In the genomic region with DNA sequence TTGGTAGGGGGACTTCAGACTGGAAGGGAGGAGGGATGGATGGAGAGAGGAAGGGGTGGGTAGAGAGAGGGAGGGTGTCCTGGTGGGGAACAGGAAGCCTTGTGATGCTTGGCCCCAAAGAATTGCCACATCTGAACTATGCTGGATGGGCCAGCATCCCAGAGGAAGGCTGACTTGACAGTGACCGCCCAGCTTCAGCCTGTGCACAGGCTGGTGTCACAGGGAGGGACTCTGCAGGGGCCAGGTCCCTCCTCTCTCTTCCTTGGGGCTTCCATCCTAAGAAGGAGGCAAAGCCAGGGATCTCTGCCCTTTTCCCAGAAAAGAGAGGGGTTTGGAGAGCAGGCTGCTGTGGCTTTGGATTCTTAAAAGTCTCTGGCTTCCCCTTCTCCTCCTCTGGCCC, we compare ENCODE assay signal across 9 mouse cellular contexts. TPM values are rescaled to one million over a fixed set of nuclear protein-coding genes. Genes with fewer than 3 reads are reported as not detected.
DNase-seq lines count a peak whose midpoint lies in the region; ATAC-seq and TF ChIP-seq lines count a peak whose summit lies in the region.
"Had no signal": no experiment of that assay in that cellular context is flagged by ENCODE, and none has a peak within 500 bp of the region (broad histone marks: within the 10 kb centered on the region; RNA-seq: fewer than 3 reads in every experiment).

No protein-coding gene starts in this region.

- H3K4me1 ChIP-seq in forebrain, embryonic 12.5 days: peaks cover 14% of the 10 kb centered on the region
- H3K4me1 ChIP-seq in forebrain, embryonic 15.5 days: peaks cover 25% of the 10 kb centered on the region
- H3K4me1 ChIP-seq in midbrain, postnatal 0 days (ENCODE audit: insufficient read depth, low read length): peaks cover 7% of the 10 kb centered on the region; the same call in 1 of the 2 replicates
- H3K4me1 ChIP-seq in midbrain, embryonic 15.5 days: peaks cover 12% of the 10 kb centered on the region

- no peaks in the 10 kb centered on the region for H3K9me3 ChIP-seq in forebrain, embryonic 12.5 days
- no peaks in the 10 kb centered on the region for H3K9me3 ChIP-seq in forebrain, embryonic 15.5 days
- no peaks in the 10 kb centered on the region for H3K9me3 ChIP-seq in midbrain, postnatal 0 days (ENCODE audit: low read length)
- no peaks in the 10 kb centered on the region for H3K9me3 ChIP-seq in midbrain, embryonic 15.5 days

- H3K36me3 ChIP-seq in forebrain, embryonic 12.5 days (replicated peaks): no peaks in the 10 kb centered on the region
- no peaks in the 10 kb centered on the region for H3K36me3 ChIP-seq in forebrain, embryonic 15.5 days
- no peaks in the 10 kb centered on the region for H3K36me3 ChIP-seq in midbrain, postnatal 0 days (ENCODE audit: insufficient read depth, low read length)
- H3K36me3 ChIP-seq in midbrain, embryonic 15.5 days (replicated peaks): no peaks in the 10 kb centered on the region

- H3K9ac ChIP-seq in forebrain, embryonic 12.5 days: no peak overlapping the region
- H3K9ac ChIP-seq in forebrain, embryonic 15.5 days (replicated peaks): no peak overlapping the region
- 0 out of 2 replicates have a peak overlapping the region, but pooled peaks have one; percentile 33 for H3K9ac ChIP-seq in midbrain, postnatal 0 days (replicated peaks; ENCODE audit: low read length, poor library complexity, severe bottlenecking)
- H3K9ac ChIP-seq in midbrain, embryonic 15.5 days: no peak overlapping the region

- H3K4me3 ChIP-seq in forebrain, embryonic 12.5 days (replicated peaks): no peak overlapping the region
- H3K4me3 ChIP-seq in forebrain, embryonic 15.5 days: no peak overlapping the region
- no peak overlapping the region for H3K4me3 ChIP-seq in midbrain, postnatal 0 days (ENCODE audit: low read depth, low read length)
- no peak overlapping the region for H3K4me3 ChIP-seq in midbrain, embryonic 15.5 days

- H3K27ac ChIP-seq in forebrain, embryonic 12.5 days: peak overlapping the region; percentile 46; the same call in 1 of the 2 replicates
- no peak overlapping the region for H3K27ac ChIP-seq in forebrain, embryonic 15.5 days (replicated peaks)
- H3K27ac ChIP-seq in midbrain, postnatal 0 days (ENCODE audit: low read depth, low read length): peak overlapping the region; percentile 43; the same call in 1 of the 2 replicates
- no peak overlapping the region for H3K27ac ChIP-seq in midbrain, embryonic 15.5 days

- no peak for TF ChIP-seq CTCF in midbrain, postnatal 0 days (IDR thresholded peaks at IDR 0.05)

- ATAC-seq in forebrain, embryonic 12.5 days (ENCODE audit: low FRiP score): no peak
- ATAC-seq in forebrain, embryonic 15.5 days (replicated peaks): no peak
- no peak for ATAC-seq in midbrain, postnatal 0 days (ENCODE audit: low FRiP score)
- no peak for ATAC-seq in midbrain, embryonic 15.5 days (replicated peaks)
- ATAC-seq in erythroblast, adult 5-6 weeks (replicated peaks; ENCODE audit: low FRiP score, poor library complexity, severe bottlenecking): no peak

- H3K4me2 ChIP-seq in forebrain, embryonic 12.5 days: no peak overlapping the region
- H3K4me2 ChIP-seq in forebrain, embryonic 15.5 days (replicated peaks): no peak overlapping the region
- no peak overlapping the region for H3K4me2 ChIP-seq in midbrain, postnatal 0 days (ENCODE audit: low read depth, low read length, poor library complexity, severe bottlenecking)
- no peak overlapping the region for H3K4me2 ChIP-seq in midbrain, embryonic 15.5 days

- WGBS in forebrain, embryonic 12.5 days: 63% methylated on average over 1 of the region's 1 CpGs
- WGBS in forebrain, embryonic 15.5 days: 100% methylated on average over 1 of the region's 1 CpGs
- 79% methylated on average over 1 of the region's 1 CpGs for WGBS in midbrain, postnatal 0 days
- WGBS in midbrain, embryonic 15.5 days: 61% methylated on average over 1 of the region's 1 CpGs

- no peak for DNase-seq in midbrain, postnatal 0 days (ENCODE audit: low spot score)
- DNase-seq in heart, postnatal 4 days: peak; percentile 44
- DNase-seq in skeletal muscle tissue, adult 2 months (ENCODE audit: low read depth, low spot score): peak; percentile 70
- no peak for DNase-seq in spleen, postnatal 14 days (ENCODE audit: low spot score in 2 of 2)
- DNase-seq: right cerebral cortex, postnatal 4 days had no signal

- H3K27me3 ChIP-seq in forebrain, embryonic 12.5 days: peaks cover 7% of the 10 kb centered on the region; the same call in 1 of the 2 replicates
- no peaks in the 10 kb centered on the region for H3K27me3 ChIP-seq in forebrain, embryonic 15.5 days
- no peaks in the 10 kb centered on the region; the same call in 1 of the 2 replicates for H3K27me3 ChIP-seq in midbrain, postnatal 0 days (ENCODE audit: insufficient read depth, low read length)
- no peaks in the 10 kb centered on the region for H3K27me3 ChIP-seq in midbrain, embryonic 15.5 days (replicated peaks)

RNA-seq across cellular contexts. Expression of a gene that starts 7.0 kb away (rescaled TPM):
- 47.0 and 48.0 TPM in 2 replicates for polyA plus RNA-seq in forebrain, embryonic 12.5 days (2016; fragmentation: Nextera tagmentation; extraction: Ambion mirVana)
- polyA plus RNA-seq in forebrain, embryonic 15.5 days (2015; fragmentation: Nextera tagmentation; extraction: Ambion mirVana): 69.4 and 75.2 TPM in 2 replicates
- 212 and 217 TPM in 2 replicates for total RNA-seq in midbrain, postnatal 0 days (2014; rRNA removed)
- polyA plus RNA-seq in midbrain, postnatal 0 days (2015; fragmentation: Nextera tagmentation; extraction: Ambion mirVana): 129 and 140 TPM in 2 replicates
- 83.4 and 83.6 TPM in 2 replicates for polyA plus RNA-seq in midbrain, embryonic 15.5 days (2015; fragmentation: Nextera tagmentation; extraction: Ambion mirVana)
- total RNA-seq in heart, postnatal 4 days (2021): 100 to 1,000 TPM; 206 to 223 TPM
- 4.8 and 12.9 TPM in 2 replicates for total RNA-seq in erythroblast, adult 5-6 weeks (2015; ENCODE audit: low replicate concordance)
- total RNA-seq in erythroblast, adult 5-6 weeks (2017; ENCODE audit: low replicate concordance): 8.3 and 11.3 TPM in 2 replicates

RNA-seq across cellular contexts. Expression of a gene that starts 20.2 kb away (rescaled TPM):
- 0.32 and 0.41 TPM in 2 replicates for polyA plus RNA-seq in forebrain, embryonic 12.5 days (2016; fragmentation: Nextera tagmentation; extraction: Ambion mirVana)
- 0.09 TPM in 1 of 2 replicates, not detected in the other for polyA plus RNA-seq in forebrain, embryonic 15.5 days (2015; fragmentation: Nextera tagmentation; extraction: Ambion mirVana)
- 0.16 and 0.71 TPM in 2 replicates for total RNA-seq in midbrain, postnatal 0 days (2014; rRNA removed)
- 0.13 and 0.22 TPM in 2 replicates for polyA plus RNA-seq in midbrain, postnatal 0 days (2015; fragmentation: Nextera tagmentation; extraction: Ambion mirVana)
- 0.09 and 0.27 TPM in 2 replicates for polyA plus RNA-seq in midbrain, embryonic 15.5 days (2015; fragmentation: Nextera tagmentation; extraction: Ambion mirVana)
- 1 to 10 TPM; 1.9 to 2.5 TPM for total RNA-seq in heart, postnatal 4 days (2021)
- 1.0 TPM in 1 of 2 replicates, not detected in the other for total RNA-seq in erythroblast, adult 5-6 weeks (2015; ENCODE audit: low replicate concordance)
- not detected in 2 replicates for total RNA-seq in erythroblast, adult 5-6 weeks (2017; ENCODE audit: low replicate concordance)

RNA-seq across cellular contexts. Expression of a gene that starts 39.4 kb away (rescaled TPM):
- 1.2 TPM in 2 replicates for polyA plus RNA-seq in forebrain, embryonic 12.5 days (2016; fragmentation: Nextera tagmentation; extraction: Ambion mirVana)
- 2.6 TPM in 2 replicates for polyA plus RNA-seq in forebrain, embryonic 15.5 days (2015; fragmentation: Nextera tagmentation; extraction: Ambion mirVana)
- 17.4 and 19.0 TPM in 2 replicates for total RNA-seq in midbrain, postnatal 0 days (2014; rRNA removed)
- 14.2 and 14.9 TPM in 2 replicates for polyA plus RNA-seq in midbrain, postnatal 0 days (2015; fragmentation: Nextera tagmentation; extraction: Ambion mirVana)
- polyA plus RNA-seq in midbrain, embryonic 15.5 days (2015; fragmentation: Nextera tagmentation; extraction: Ambion mirVana): 5.1 and 6.7 TPM in 2 replicates
- total RNA-seq in heart, postnatal 4 days (2021): 10 to 100 TPM; 20.2 to 24.4 TPM
- total RNA-seq in erythroblast, adult 5-6 weeks (2015; ENCODE audit: low replicate concordance): 54.5 and 58.0 TPM in 2 replicates
- total RNA-seq in erythroblast, adult 5-6 weeks (2017; ENCODE audit: low replicate concordance): 7.7 and 18.0 TPM in 2 replicates

RNA-seq across cellular contexts. Expression of a gene that starts 56.4 kb away (rescaled TPM):
- 25.4 and 27.0 TPM in 2 replicates for polyA plus RNA-seq in forebrain, embryonic 12.5 days (2016; fragmentation: Nextera tagmentation; extraction: Ambion mirVana)
- polyA plus RNA-seq in forebrain, embryonic 15.5 days (2015; fragmentation: Nextera tagmentation; extraction: Ambion mirVana): 28.9 and 31.6 TPM in 2 replicates
- 51.5 and 55.3 TPM in 2 replicates for total RNA-seq in midbrain, postnatal 0 days (2014; rRNA removed)
- 30.0 and 32.2 TPM in 2 replicates for polyA plus RNA-seq in midbrain, postnatal 0 days (2015; fragmentation: Nextera tagmentation; extraction: Ambion mirVana)
- 30.6 and 35.1 TPM in 2 replicates for polyA plus RNA-seq in midbrain, embryonic 15.5 days (2015; fragmentation: Nextera tagmentation; extraction: Ambion mirVana)
- 10 to 100 TPM; 19.6 to 20.2 TPM for total RNA-seq in heart, postnatal 4 days (2021)
- total RNA-seq in erythroblast, adult 5-6 weeks (2015; ENCODE audit: low replicate concordance): 3.8 and 10.0 TPM in 2 replicates
- 4.0 and 6.0 TPM in 2 replicates for total RNA-seq in erythroblast, adult 5-6 weeks (2017; ENCODE audit: low replicate concordance)

Comparison
In these comparisons a context has a peak if more than half of its experiments do, and no peak if none do; other contexts are left out.
1. H3K27ac ChIP-seq: peak in forebrain, embryonic 12.5 days (single experiment) and midbrain, postnatal 0 days (single experiment); none in forebrain, embryonic 15.5 days (single experiment) and midbrain, embryonic 15.5 days (single experiment).
2. DNase-seq: peak in heart, postnatal 4 days (single experiment) and skeletal muscle tissue, adult 2 months (single experiment); none in midbrain, postnatal 0 days (single experiment) and spleen, postnatal 14 days (0 of 2).